Mouse (Mus musculus) layer of hippocampus, adult 2 months (tissue): ENCODE results near the gene Cdc42ep1. TPM values are rescaled to one million over a fixed set of nuclear protein-coding genes. Genes with fewer than 3 reads are reported as not detected.

Source experiments
- DNase-seq, 2 experiments: peaks; one replicate each; pipeline ENCODE4 v3.0.0; 2022; ENCODE audit warnings: low spot score in 2 of 2
- H3K27ac ChIP-seq: fragments of 200-600 bp; 2 replicates; pipeline ENCODE4 v1.8.1; 2022
- H3K4me3 ChIP-seq: fragments of 200-600 bp; 2 replicates; pipeline ENCODE4 v1.8.1; 2022; ENCODE audit warnings: mild to moderate bottlenecking
- CTCF ChIP-seq: fragments of 200-600 bp; conservative IDR thresholded peaks from 2 replicates; pipeline ENCODE4 v1.8.1; 2022; ENCODE audit warnings: antibody characterized with exemption, mild to moderate bottlenecking, moderate library complexity
- microRNA-seq, 2 experiments: library from miRNA; unstranded; fragments of <30 nt; microRNA quantifications; one replicate each; pipeline ENCODE4 v1.2.0; 2021
- total RNA-seq, 2 experiments: library from RNA; stranded (reverse); gene quantifications; 2 replicates each; pipeline ENCODE4 v1.2.3; 2021

The Cdc42ep1 gene
- total RNA-seq, 2 experiments from 2014 or later: 12.2 to 13.7 TPM

GRCm38 (mm10) chr15:78880432-78880831 is 38.0 kb downstream of the Cdc42ep1 start:
- DNase-seq: no peak
- Histone ChIP-seq H3K4me3 (no peak overlapping the region), H3K27ac (no peak overlapping the region)
- no peak for TF ChIP-seq CTCF

DNA sequence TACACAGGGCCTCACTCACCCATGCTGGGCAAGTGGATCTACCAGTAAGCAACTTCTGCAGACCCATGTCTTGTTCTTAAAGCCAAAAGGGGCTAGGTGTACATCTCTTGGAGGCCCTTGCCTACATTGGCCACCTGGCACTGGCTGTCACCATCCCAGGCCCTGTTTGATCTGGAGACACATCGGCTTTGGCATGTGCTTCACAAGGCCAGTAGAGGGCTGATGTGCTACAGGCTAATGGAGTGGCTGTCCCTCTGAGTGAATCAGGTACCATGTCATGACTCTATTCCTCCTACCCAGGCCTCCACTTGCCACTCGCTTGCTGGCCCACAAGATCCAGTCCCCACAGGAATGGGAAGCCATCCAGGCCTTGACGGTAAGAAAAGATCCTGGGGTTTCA is 39.4 kb downstream of the Cdc42ep1 start:
- no peak overlapping the region for H3K4me3 ChIP-seq
- H3K27ac ChIP-seq: no peak overlapping the region
- no peak for DNase-seq
- 0 out of 2 replicates have a peak, but pooled peaks have one; percentile 10 for TF ChIP-seq CTCF

DNA sequence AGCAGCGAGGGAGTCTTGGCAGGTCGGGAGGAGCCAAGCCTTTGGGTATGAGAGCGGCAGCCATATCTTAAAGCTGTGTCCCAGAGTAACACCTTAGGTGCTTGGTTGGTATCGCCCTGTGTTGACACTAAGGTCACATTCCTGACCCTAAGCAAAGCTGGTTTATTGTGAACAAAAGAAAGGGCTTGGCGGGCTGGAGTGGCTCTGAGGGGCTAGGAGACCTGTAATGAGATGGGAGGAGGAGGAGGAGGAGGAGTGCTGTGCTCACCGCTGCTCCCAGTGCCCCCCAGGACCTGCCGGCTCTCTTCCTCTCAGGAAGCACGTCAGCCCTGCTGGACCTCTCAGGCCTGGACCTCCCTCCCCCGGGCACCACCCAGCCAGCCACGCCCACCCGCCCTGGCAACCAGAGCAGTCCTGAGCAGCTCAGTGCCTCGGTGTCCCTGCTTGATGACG is 47.0 kb downstream of the Cdc42ep1 start:
- no peak overlapping the region for H3K27ac ChIP-seq
- no peak for TF ChIP-seq CTCF

DNA sequence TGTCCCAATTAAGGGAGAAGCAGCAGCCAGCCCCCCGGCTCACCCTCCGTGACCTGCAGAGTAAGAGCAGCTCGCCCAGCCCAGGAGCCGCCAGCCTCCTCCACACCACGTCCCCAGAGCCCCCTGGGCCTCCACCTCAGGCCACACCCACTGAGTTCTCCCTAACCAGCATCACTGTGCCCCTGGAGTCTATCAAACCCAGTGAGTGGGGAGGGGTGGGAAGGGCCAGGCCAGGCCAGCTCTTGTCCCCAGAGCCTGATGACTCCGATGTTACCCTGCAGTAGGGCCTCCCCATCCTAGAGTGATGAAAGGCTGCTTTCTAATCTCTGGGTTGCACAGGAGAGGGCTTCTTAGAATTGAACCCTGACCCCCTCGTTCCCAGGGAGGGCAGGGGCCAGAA is 50.0 kb downstream of the Cdc42ep1 start:
- Histone ChIP-seq H3K4me3 (no peak overlapping the region), H3K27ac (no peak overlapping the region)
- no peak for TF ChIP-seq CTCF
- no peak for DNase-seq

More for the DNA sequence above, 47.0 kb downstream of the Cdc42ep1 start:
- no peak overlapping the region for H3K4me3 ChIP-seq
- DNase-seq: no peak

DNA sequence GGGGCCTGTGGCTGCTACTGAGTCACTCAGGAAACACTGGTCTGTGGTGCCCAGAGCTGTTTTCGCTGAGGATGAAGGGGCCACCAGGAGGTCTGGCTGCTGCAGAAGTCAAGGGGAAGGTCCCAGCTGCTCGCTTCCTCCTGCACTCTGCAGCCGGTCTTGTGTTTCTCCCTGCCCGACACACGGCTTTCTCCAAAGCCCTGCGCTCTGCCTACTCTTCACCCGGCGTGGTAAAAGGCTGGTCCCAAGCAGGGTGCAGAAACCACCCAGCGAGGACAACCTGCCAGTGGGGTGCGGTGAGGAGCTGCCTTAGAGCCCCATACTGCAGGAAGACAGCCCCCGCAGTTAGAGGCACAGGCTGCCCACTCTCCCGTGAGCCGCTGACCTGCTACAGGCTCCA is 52.3 kb downstream of the Cdc42ep1 start:
- no peak for TF ChIP-seq CTCF
- Histone ChIP-seq H3K4me3 (no peak overlapping the region), H3K27ac (no peak overlapping the region)
- no peak for DNase-seq

- no peak overlapping the region for H3K4me3 ChIP-seq
- DNase-seq: no peak
- H3K27ac ChIP-seq: no peak overlapping the region
- no peak for TF ChIP-seq CTCF
These were observed 53.3 kb downstream of the Cdc42ep1 start for GRCm38 (mm10) chr15:78895741-78896140.

DNA sequence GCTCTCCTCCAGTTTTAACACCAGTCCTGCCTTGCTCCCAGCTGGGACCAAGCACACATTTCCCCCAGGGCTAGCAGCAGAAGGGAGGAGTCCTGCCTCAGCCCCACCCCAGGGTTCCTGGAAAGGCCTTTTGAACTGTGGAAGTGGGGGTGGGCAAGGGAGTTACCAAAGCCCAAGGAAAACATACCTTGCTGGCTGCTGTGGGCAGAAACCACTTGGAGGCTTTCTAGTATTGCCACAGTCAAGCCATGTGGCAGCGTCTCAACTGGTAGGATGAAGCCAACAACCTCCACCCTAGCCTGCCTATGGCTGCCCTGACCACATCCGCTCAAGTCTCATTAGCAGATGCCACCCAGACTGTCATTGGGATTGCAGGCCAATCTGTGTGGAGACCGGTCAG is 53.7 kb downstream of the Cdc42ep1 start:
- DNase-seq: no peak
- Histone ChIP-seq H3K27ac (no peak overlapping the region), H3K4me3 (no peak overlapping the region)
- TF ChIP-seq CTCF: no peak

DNA sequence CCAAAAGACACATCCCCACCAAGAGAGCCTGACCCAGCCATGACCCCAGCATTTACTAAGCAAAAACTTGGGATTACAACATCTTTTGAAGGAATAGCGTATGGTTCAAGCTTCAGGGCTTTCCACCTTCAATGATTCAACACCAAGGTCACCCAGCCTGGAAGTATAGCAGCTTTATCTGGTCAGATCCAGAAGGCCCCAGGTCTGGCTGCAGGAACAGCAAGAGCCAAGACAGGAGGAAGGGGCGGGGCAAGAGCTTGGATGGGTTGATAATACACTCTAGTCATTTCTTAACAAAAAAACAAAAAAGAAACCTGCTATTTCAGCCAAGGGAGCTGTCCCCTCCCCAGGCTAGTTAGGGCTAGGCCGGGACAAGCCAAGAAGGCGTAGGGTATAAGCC is 55.1 kb downstream of the Cdc42ep1 start:
- H3K4me3 ChIP-seq: no peak overlapping the region
- H3K27ac ChIP-seq: no peak overlapping the region
- DNase-seq: no peak
- no peak for TF ChIP-seq CTCF

GRCm38 (mm10) chr15:78898507-78899001 is 56.1 kb downstream of the Cdc42ep1 start:
- DNase-seq: no peak
- Histone ChIP-seq H3K27ac (peak overlapping the region; percentile 64; the same call in 1 of the 2 replicates), H3K4me3 (no peak overlapping the region)
- TF ChIP-seq CTCF: no peak

DNA sequence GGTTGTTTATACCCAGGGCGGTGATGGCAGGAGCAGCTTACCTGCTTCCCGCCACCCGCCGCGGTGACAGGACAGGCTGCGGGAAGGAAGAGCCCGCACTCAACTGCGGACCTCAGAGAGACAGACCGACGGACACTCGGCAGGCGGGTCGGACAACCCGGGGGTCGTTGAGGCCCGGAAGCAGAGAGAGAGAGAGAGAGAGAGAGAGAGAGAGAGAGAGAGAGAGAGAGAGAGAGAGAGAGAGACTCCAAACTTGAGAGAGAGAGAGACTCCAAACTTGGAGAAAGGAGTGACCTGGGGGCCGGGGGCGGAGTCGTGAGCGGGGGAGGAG is 57.0 kb downstream of the Cdc42ep1 start, which contains the start of gene Gm49510:
Gene Gm49510, plus strand, starts transcription at position 259 of the 331 bp plus-strand sequence.
- TF ChIP-seq CTCF: no peak
- DNase-seq: no peak
- Histone ChIP-seq H3K27ac (peak within 1 kb of the TSS; percentile 93), H3K4me3 (peak within 1 kb of the TSS; percentile 87)

- TF ChIP-seq CTCF: no peak
- DNase-seq: peak in 1 of 2 experiments; percentile 57
- peak within 1 kb of the TSS; percentile 93 for H3K27ac ChIP-seq
- peak within 1 kb of the TSS; percentile 87 for H3K4me3 ChIP-seq
These were observed 57.5 kb downstream of the Cdc42ep1 start, which contains the start of gene Sh3bp1 for GRCm38 (mm10) chr15:78899740-78900584. TSS of gene Sh3bp1 (plus strand) at chr15:78899768.

Small RNAs within 50 kb of the gene (microRNA-seq; reads per million reads assigned to microRNA genes)
- gene Mir6955: 0 to 1.5 reads per million in 2 experiments

Other genes starting within 250 kb of the Cdc42ep1 start
- gene Cyth4, start 245.6 kb upstream of the Cdc42ep1 start, total RNA-seq: 10 to 100 TPM; 24.7 to 25.2 TPM
- gene Elfn2, start 123.9 kb upstream of the Cdc42ep1 start, total RNA-seq: 100 to 1,000 TPM; 202 to 204 TPM
- gene Mfng, start 69.1 kb upstream of the Cdc42ep1 start, total RNA-seq: 1 to 10 TPM; 4.4 to 4.7 TPM
- 1 to 10 TPM; 5.4 to 5.5 TPM for gene Card10, start 39.6 kb upstream of the Cdc42ep1 start, total RNA-seq
- gene Lgals2, start 12.9 kb downstream of the Cdc42ep1 start, total RNA-seq: not detected
- gene Gga1, start 34.6 kb downstream of the Cdc42ep1 start, total RNA-seq: 10 to 100 TPM; 64.0 to 64.7 TPM
- under 1 TPM in 1 of 2 experiments, not detected in 1; 0.27 TPM for gene Gm49510, start 57.0 kb downstream of the Cdc42ep1 start, total RNA-seq
- gene Sh3bp1, start 57.1 kb downstream of the Cdc42ep1 start, total RNA-seq: 10 to 100 TPM; 27.7 to 41.8 TPM
- gene Pdxp, start 71.3 kb downstream of the Cdc42ep1 start, total RNA-seq: 100 to 1,000 TPM; 162 to 172 TPM
- gene Lgals1, start 84.1 kb downstream of the Cdc42ep1 start, total RNA-seq: 10 to 100 TPM; 18.9 to 20.2 TPM
- 10 to 100 TPM; 41.4 to 41.8 TPM for gene Nol12, start 92.3 kb downstream of the Cdc42ep1 start, total RNA-seq
- gene Triobp, start 105.1 kb downstream of the Cdc42ep1 start, total RNA-seq: 10 to 100 TPM; 10.0 to 13.4 TPM
- gene H1f0, start 185.8 kb downstream of the Cdc42ep1 start, total RNA-seq: 10 to 100 TPM; 86.3 to 89.0 TPM
- under 1 TPM in 1 of 2 experiments, not detected in 1; 0.39 TPM for gene Galr3, start 199.3 kb downstream of the Cdc42ep1 start, total RNA-seq
- 10 to 100 TPM; 17.4 to 19.5 TPM for gene Ankrd54, start 220.3 kb downstream of the Cdc42ep1 start, total RNA-seq
- 10 to 100 TPM; 68.9 to 69.5 TPM for gene Eif3l, start 232.6 kb downstream of the Cdc42ep1 start, total RNA-seq